Mouse (Mus musculus): ENCODE results near the gene Vps8. TPM values are rescaled to one million over a fixed set of nuclear protein-coding genes. Genes with fewer than 3 reads are reported as not detected.

Vps8 gene
- total RNA-seq, 2 experiments from 2014 or later = 50.9 to 53.4 TPM

DNA sequence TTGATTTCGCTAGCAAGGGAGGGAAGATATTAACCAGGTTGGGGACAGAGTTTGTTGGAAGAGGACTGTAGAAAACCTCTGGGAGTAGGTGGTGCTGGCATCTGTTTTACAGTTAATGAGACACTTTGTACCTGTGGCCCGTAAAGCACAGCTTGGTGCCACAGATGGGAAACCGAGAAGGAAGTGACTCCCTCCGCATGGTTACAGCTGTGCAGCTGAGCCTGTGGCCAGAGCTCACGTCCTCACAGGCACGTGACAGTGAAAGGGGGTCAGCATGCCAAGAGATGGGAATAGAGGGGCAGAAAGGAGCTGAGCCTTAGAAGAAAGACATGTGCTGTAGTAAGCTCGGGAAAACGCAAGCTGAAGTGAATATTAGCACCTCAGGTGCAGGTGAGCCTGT, 43.0 kb downstream of the Vps8 start:
- no peak for DNase-seq (ENCODE audit: low spot score in 2 of 2)

DNA sequence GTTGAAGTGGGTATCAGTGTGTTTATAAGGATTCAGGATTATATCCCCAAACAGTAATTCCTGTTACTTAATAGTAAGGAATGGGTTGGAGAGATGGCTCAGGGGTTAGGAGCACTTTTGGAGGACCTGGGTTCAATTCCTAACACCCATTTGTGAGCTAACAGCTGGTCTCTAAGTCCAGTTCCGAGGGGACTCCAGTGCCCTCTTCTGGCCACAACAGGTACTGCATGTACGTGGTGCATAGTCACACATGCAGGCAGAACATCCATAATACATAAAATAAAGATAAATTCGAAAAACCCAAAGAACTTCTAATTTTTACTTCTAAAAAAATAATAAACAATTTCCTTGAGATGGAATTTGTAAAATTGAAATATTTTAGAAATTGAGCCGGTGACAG, 47.5 kb downstream of the Vps8 start:
- DNase-seq (ENCODE audit: low spot score in 2 of 2) = no peak

GRCm38 (mm10) chr16:21477074-21477473, 54.2 kb downstream of the Vps8 start:
- no peak for DNase-seq (ENCODE audit: low spot score in 2 of 2)

DNA sequence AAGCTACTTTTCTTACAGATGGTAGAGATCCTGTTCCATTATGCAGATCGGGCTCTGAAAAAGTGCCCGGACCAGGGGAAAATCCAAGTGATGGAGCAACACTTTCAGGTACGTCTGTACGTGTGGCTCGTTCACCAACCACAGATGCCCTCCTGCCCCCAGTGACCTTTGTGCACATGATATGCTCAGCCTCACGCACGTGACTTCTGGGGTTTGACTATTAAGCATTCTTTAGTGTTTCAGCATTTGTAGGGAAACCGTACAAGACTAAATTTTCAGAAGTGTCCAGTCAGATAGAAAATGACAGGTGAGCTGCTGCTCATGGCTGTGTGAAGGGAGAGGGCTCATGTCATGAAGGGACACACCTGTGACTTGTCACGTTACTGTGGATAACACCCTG, 55.5 kb downstream of the Vps8 start:
- DNase-seq (ENCODE audit: low spot score in 2 of 2) = no peak

GRCm38 (mm10) chr16:21483803-21484202, 60.9 kb downstream of the Vps8 start:
- no peak for DNase-seq (ENCODE audit: low spot score in 2 of 2)

DNA sequence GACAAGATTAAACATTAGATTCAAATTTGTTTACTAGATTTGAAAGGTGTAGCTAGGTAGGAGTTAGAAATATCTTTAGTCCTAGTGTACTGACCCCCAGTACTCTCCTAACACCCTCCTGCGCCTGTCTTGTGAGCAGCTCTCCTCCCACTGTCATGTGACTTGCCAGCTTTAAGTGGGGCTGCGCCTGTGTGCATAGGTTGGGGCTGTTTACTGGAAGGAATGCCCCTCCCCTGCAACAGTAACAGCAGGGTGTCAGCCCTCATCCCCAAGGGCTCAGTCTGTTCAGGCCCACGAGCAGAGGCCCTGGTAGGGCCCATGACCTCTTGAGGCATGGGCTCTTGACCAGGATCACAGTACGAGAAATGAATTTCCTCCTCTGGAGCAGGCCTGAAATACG, 62.8 kb downstream of the Vps8 start:
- no peak for DNase-seq (ENCODE audit: low spot score in 2 of 2)

DNA sequence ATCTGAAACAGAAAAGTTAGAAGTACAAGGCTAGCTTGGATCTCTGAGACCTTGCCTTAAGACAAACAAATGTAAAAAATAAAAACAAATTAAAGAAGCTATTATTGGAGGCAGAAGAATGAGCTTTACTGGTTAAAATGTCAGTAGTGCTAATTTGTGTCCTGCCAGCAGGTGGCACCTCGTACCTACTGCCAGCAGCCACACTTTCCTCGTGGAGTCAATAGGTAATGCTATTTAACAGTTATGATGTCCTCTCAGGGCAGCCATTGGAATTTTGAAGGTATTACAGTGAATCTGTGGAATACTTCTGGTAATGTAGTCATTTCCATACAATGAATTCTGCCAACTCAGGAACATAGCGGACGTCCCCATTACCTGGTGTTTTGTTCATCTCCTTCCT, 65.5 kb downstream of the Vps8 start:
- peak; percentile 14 to 81 for DNase-seq (ENCODE audit: low spot score in 2 of 2)

DNA sequence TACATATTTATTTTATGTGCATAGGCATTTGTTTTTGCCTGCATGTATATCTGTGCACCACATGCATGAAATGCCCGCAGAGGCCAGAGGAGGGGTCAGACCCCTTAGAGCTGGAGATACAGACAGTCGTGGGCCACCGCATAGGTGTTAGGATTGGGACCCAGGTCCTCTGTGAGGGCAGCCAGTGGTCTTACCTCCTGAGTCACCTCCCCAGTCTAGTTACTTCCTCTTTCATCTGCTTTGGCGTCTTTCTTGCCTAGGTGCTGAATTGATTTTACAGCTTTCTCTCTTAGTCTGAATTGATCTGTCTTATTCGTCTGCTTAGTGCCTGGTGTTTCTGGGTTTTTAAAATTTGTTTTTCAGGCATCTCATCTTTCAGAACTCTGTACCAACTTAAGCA, 69.4 kb downstream of the Vps8 start:
- DNase-seq (ENCODE audit: low spot score in 2 of 2) = no peak

DNA sequence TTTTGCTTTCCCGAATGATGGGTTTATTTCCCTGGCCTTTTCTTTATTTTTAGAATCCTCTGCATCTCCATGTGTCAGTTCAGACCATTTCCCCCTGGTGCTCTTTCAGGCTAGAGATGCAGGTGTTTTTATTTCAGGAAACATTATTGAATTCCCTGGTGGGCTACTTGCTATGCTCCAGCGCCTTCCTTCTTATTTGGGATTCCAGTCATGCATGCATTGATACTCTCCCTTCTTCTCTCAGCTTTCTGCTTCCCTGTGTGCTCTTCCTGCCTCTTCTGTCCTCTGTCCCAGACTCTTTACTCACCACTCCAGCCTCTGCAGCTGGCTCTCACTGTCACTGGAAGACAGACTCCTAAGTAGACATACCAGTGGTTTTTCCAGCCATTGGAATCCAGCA, 70.0 kb downstream of the Vps8 start:
- DNase-seq (ENCODE audit: low spot score in 2 of 2) = no peak

GRCm38 (mm10) chr16:21494681-21495080, 71.8 kb downstream of the Vps8 start:
- DNase-seq (ENCODE audit: low spot score in 2 of 2) = no peak

- DNase-seq (ENCODE audit: low spot score in 2 of 2) = no peak
Observed at GRCm38 (mm10) chr16:21496799-21497198, 73.9 kb downstream of the Vps8 start.

DNA sequence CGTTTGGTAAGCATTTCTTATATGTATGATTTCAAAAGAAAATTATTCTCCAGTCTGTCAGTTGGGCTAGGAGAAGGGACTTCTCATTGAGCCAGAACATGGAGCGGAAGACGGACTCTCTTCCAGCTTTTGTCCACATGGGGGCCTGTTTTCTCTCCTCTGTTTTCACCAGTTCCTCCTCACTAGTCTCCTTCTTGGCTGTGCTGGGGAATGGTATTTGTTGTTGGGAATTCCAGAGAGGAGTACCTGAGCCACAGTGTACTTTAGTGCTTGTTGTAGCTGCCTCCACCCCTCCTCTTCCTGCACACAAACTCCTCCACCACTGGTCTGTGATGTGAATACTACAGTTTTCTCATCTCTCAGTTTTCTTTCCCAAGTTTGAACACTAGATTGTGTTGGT, 74.7 kb downstream of the Vps8 start:
- DNase-seq (ENCODE audit: low spot score in 2 of 2) = no peak

- DNase-seq (ENCODE audit: low spot score in 2 of 2) = no peak
Observed at GRCm38 (mm10) chr16:21498984-21499383, 76.1 kb downstream of the Vps8 start.

DNA sequence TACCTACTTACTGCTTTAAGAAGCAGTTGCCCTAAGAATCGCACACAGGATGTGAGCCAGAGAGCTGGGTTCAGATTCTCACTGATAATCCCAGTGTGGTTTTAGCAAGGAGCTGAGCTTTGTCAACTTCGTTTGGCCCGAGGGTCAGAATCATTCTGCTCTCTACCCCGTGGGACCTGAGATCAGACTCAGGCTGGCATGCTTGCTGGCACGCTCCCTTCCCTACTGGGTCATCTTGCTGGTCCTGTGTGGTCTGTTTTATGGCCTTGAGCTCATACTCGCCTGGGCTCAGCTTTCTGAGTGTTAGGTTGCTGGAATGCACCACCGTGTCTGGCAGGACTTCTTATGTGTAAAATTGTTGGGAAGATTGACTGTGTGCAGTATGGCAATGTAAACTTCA, 76.7 kb downstream of the Vps8 start:
- no peak for DNase-seq (ENCODE audit: low spot score in 2 of 2)

- DNase-seq (ENCODE audit: low spot score in 2 of 2) = no peak
Observed at GRCm38 (mm10) chr16:21518833-21519232, 95.9 kb downstream of the Vps8 start.

- no peak for DNase-seq (ENCODE audit: low spot score in 2 of 2)
Observed at GRCm38 (mm10) chr16:21519785-21520184, 96.9 kb downstream of the Vps8 start.

- DNase-seq (ENCODE audit: low spot score in 2 of 2) = peak in 1 of 2 experiments; percentile 26
Observed at GRCm38 (mm10) chr16:21523738-21524137, 100.8 kb downstream of the Vps8 start.

- no peak for DNase-seq (ENCODE audit: low spot score in 2 of 2)
Observed at GRCm38 (mm10) chr16:21525376-21525775, 102.5 kb downstream of the Vps8 start.

DNA sequence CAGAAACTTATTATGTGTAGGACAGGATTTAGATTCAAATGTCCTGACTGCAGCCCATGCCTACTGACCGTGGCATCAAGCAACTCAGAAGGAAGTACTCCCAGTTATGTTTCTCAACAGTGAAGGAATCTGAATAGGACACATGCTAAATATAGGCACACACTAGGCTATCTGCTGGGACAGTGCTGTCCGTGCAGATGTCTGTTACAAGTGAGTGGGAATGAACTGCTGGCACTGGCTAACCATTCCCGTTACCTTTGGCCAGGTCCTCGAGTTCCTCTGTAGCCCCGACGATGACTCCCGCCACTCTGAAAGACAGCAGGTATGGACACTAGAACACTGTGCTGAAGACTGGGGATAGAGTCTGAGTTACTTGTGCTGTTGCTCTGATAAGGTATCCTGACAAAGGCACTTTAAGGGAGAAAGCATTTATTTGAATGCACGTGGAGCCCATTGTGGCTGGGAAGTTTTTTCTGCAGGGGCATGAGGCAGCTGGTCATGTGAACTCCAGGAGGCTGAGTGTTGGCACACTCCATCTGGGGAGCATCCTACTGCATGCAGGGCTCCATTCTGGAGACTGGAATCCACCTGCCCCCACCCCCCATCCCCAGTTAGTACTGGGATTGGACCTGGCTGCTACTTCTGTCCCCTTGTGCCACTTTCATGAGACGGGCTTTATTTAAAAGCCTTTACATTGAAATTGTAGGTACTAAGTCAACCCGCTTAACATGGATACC, 104.5 kb downstream of the Vps8 start:
- DNase-seq (ENCODE audit: low spot score in 2 of 2) = no peak

- DNase-seq (ENCODE audit: low spot score in 2 of 2) = no peak
Observed at GRCm38 (mm10) chr16:21533503-21533902, 110.6 kb downstream of the Vps8 start.

- no peak for DNase-seq (ENCODE audit: low spot score in 2 of 2)
Observed at GRCm38 (mm10) chr16:21536240-21537005, 113.5 kb downstream of the Vps8 start.

DNA sequence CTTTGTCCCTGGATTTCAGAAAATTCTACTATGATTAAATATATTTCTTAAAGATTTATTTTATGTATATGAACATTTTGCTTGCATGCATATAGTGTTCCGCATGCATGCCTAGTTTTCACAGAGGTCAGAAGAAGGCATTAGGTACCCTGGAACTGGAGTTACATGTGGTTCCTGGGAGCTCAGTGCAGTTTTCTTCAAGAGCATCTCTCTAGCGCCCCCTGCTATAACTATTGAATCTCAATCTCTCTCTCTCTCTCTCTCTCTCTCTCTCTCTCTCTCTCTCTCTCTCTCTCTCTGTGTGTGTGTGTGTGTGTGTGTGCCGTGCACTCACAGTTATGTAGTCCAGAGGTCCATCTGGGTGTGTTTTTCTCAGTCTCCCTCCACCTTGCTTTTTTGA, 114.4 kb downstream of the Vps8 start:
- DNase-seq (ENCODE audit: low spot score in 2 of 2) = no peak

DNA sequence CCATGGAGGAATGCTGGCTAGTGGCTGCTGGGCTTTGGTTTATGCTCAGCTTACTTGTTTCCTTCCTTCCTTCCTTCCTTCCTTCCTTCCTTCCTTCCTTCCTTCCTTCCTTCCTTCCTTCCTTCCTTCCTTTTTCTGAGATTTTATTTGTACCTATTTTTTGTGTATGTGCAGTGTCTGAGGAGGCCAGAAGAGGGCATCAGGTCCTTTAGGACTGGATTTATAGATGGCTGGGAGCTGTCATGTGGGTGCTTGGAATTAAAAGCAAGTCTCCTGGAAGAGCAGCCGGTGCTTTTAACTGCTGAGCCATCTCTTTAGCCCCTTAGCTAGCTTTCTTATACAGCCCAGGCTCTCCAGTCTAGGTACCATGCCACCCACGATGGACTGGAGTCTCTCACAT, 116.0 kb downstream of the Vps8 start:
- no peak for DNase-seq (ENCODE audit: low spot score in 2 of 2)
